Mouse (Mus musculus) thymus, postnatal 10 days (tissue): Measurements from ENCODE around the gene Ly75.

Source experiments
- DNase-seq, 2 experiments: peaks; one replicate each; pipeline ENCODE4 v3.0.0; 2021; ENCODE audit warnings: low spot score in 2 of 2

Gene Ly75

DNA sequence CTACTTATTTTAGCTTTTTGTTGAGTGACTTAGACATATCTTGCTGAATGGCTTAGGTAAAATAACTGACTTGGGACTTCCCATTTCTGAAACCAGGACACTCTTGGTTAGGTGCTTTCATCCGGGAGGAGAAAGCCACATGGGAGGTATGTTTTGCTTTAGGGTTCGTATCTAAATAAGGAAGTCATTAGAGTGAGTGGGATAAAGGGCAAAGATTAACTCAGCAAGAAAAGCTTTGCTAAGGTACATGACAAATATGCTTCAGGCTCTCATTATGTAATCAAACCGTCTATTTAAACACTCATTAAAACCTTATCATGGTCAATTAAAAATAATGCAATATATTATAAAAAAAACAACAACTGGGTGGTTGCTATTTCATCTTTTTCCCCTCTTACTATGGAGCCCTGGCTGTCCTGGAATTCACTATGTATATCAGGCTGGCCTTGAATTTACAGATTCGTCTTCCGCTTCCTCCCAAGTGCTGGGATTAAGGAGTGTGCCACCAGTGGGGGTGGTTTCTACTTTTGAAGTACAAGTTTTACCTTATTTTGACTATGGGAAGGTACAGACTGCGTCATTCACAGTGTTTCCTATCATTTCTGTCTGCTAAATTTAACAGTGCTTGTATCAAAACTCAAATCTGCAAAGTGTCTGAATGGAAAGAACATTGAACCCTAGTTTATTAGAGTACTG, 60.9 kb downstream of the Ly75 start:
- no peak for DNase-seq

- no peak for DNase-seq
These were observed 79.3 kb downstream of the Ly75 start for GRCm38 (mm10) chr2:60303796-60304195.

DNA sequence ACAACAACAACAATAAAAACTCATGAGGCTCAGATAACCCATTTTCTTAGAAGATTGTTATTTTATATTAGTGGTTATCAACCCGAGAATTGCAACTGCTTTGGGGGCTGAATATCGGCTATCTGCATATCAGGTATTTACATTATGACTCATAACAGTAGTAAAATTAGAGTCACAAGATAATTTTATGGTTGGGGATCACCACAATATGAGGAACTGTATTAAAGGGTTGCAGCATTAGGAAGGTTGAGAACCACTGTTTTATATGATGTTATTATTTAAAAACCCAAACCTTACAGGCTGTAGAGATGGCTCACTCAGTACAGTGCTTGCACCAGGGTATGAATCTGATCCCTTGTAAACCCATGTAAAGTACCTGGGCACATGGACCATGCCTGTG, 83.8 kb downstream of the Ly75 start:
- DNase-seq = no peak

- DNase-seq = no peak
These were observed 84.8 kb downstream of the Ly75 start for GRCm38 (mm10) chr2:60298266-60298665.

GRCm38 (mm10) chr2:60291381-60291780, 91.7 kb downstream of the Ly75 start:
- DNase-seq = no peak

- no peak for DNase-seq
These were observed 93.7 kb downstream of the Ly75 start for GRCm38 (mm10) chr2:60289451-60289850.

- DNase-seq = no peak
These were observed 94.5 kb downstream of the Ly75 start for GRCm38 (mm10) chr2:60288606-60289005.

GRCm38 (mm10) chr2:60285107-60285617, 97.9 kb downstream of the Ly75 start:
- no peak for DNase-seq

DNA sequence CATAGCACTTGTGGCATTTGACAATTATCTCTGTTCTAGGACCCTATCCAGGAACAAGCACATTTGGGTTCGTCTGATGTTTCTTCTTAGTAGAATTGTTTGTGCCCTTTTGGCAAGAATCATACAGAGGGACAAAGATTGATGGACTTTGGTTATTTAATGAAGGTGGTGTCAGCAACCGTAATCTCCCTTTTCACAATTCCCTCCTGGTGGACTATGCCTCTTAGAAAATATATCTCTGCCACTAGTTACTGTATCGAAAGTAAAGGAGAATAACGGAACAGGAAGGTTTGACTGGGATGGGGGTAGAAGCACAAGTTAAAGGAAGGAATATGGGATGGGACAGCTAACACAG, 98.7 kb downstream of the Ly75 start, which contains the start of gene Cd302:
Gene Cd302 (minus strand): TSS at position 22 of the 355 bp plus-strand sequence.
- no peak for DNase-seq

DNA sequence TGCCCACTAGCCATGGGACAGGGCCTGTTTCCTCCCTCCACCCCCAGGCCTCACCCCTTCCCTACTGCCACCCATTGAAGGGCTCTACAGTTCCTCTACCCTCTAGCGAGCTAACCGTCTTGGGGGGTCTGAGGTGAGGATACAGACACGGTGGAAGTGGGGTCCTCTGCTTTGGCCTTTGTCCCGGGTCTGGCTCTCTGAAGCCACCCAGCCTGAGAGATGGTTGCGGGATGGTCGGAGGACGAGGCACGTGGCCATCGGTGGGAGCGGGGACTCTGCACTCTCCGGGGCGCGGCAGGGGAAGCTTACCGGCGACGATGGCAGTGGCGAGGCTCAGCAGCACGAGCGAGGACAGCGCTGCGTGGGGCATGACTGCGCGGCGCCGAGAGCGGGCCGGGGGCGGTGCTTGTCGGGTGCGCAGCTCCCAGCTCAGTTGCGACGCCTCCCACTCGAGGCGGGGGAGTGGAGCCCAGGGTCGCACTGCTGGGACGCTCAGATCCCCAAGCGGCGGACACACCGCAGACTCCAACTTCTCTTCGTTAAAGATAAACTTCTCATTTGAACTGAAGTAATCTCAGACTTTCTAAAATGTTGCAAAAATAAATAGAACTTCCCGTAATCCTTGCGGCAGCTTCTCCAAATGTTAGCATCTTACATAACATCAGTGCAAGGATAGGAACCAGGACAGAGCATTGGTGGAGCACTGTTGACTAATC, 99.2 kb downstream of the Ly75 start:
- DNase-seq = peak; percentile 12 to 53

DNA sequence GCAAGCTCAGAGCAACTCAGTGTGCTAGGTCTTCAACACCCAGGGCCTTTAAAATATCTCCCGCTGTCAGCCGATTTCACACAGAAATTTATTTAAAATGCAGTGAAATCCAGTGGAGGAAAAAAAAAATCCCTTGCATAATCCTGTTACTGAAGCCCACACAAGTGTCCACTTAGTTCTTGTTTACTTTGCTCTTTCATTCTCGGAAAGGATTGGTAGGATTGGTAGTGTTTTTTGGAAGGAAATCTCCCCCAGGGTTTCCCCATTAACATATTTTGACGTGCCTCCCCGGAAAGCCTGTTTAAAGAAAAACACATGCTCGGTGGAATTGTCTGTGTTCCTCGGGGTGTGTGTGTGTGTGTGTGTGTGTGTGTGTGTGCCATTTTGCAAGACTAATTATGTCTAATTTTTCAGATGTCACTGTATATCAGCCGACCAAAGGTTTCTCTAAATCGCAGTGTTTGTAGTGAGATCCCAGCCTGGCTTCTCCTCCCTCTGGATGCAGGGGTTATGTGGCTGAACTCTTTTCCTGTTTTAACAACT, 99.8 kb downstream of the Ly75 start:
- DNase-seq = no peak

- DNase-seq = no peak
These were observed 100.5 kb downstream of the Ly75 start for GRCm38 (mm10) chr2:60282625-60283024.

- no peak for DNase-seq
These were observed 104.5 kb downstream of the Ly75 start for GRCm38 (mm10) chr2:60278627-60279026.

GRCm38 (mm10) chr2:60269856-60270479, 113.1 kb downstream of the Ly75 start:
- no peak for DNase-seq

- no peak for DNase-seq
These were observed 115.5 kb downstream of the Ly75 start for GRCm38 (mm10) chr2:60267567-60267966.

- DNase-seq = no peak
These were observed 122.3 kb downstream of the Ly75 start for GRCm38 (mm10) chr2:60260621-60261350.

DNA sequence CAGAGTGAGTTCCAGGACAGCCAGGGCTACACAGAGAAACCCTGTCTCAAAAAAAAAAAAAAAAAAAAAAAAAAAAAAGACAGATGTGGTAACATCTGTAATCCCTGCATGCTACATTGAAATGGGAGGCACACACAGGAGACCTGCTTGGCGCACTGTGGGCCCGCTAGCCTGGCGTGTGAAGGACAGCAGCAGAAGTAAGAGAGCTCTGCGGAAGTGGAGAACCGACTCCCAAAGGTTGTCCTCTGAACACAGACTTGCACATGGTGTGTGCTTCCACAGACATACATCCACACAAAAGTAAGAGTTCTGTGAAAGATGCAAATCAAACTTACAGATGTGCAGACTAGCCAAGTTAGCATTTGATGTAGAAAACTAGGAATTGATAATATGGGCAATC, 123.9 kb downstream of the Ly75 start:
- no peak for DNase-seq

DNA sequence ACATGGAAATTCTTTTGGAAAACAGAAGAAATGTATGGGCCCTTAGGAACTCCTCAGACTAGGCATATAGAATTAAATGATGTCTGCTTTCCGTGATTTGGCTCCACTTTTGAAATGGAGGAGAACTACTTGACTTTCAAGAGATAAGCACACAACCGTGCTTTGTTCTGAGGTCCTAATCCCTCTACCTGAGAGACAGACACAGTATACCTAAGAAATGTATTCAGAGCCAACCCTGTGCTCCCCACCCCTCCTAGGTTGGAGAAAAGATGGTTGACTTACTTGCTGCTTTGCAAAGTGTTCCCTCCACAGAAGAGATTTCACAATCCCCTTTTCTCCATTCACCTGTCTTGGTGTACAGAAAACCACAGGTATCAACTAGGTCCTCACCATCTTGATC, 126.4 kb downstream of the Ly75 start:
- DNase-seq = no peak

DNA sequence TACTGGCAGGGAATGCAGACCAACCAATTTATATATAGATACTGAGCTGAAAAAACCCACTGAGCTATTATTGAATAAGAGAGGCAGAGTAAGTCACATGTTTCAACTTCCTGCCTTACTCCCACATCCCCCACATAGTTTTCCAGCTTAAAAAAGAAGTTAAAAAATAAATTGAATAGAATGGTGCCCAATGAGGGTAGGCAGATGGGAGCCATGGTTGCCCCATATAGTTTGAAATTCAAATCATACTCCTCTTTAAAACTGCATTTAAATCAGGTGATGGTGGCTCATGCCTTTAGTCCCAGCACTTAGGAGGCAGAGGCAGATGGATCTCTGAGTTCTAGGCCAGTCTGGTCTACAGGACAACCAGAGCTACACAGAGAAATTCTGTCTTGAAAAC, 129.6 kb downstream of the Ly75 start:
- no peak for DNase-seq

- no peak for DNase-seq
These were observed 130.3 kb downstream of the Ly75 start for GRCm38 (mm10) chr2:60252782-60253181.
